Mouse (Mus musculus) midbrain, embryonic 15.5 days (tissue): ENCODE measurements around the gene St8sia1. TPM values are rescaled to one million over a fixed set of nuclear protein-coding genes. Genes with fewer than 3 reads are reported as not detected.

ENCODE experiments used
- ATAC-seq: fragments of 200-750 bp; cut with Nextera tagmentation; replicated peaks from 2 replicates; pipeline ENCODE4 v1.8.0; 2017; ENCODE audit warnings: moderate TSS enrichment
- H3K27ac ChIP-seq: fragments of 300-500 bp; sonication (generic); 2 replicates; pipeline ENCODE4 v1.5.1; 2015; ENCODE audit warnings: mild to moderate bottlenecking, inconsistent platforms
- H3K27me3 ChIP-seq: fragments of 300-500 bp; sonication (generic); replicated peaks from 2 replicates; pipeline ENCODE4 v1.6.1; 2015; ENCODE audit warnings: inconsistent platforms
- H3K36me3 ChIP-seq: fragments of 300-500 bp; sonication (generic); replicated peaks from 2 replicates; pipeline ENCODE4 v1.6.1; 2015; ENCODE audit warnings: inconsistent platforms
- H3K4me1 ChIP-seq: fragments of 300-500 bp; sonication (generic); 2 replicates; pipeline ENCODE4 v1.6.1; 2015; ENCODE audit warnings: inconsistent platforms
- H3K4me2 ChIP-seq: fragments of 300-500 bp; sonication (generic); 2 replicates; pipeline ENCODE4 v1.6.1; 2015; ENCODE audit warnings: inconsistent platforms, mild to moderate bottlenecking, moderate library complexity
- H3K4me3 ChIP-seq: fragments of 300-500 bp; sonication (generic); 2 replicates; pipeline ENCODE4 v1.5.1; 2015; ENCODE audit warnings: mild to moderate bottlenecking, inconsistent platforms
- H3K9ac ChIP-seq: fragments of 300-500 bp; sonication (generic); 2 replicates; pipeline ENCODE4 v1.6.1; 2015; ENCODE audit warnings: mild to moderate bottlenecking, inconsistent platforms
- H3K9me3 ChIP-seq: fragments of 300-500 bp; sonication (generic); 2 replicates; pipeline ENCODE4 v1.6.1; 2016; ENCODE audit warnings: inconsistent platforms
- WGBS: fragments of 180-500 bp; shearing (Covaris S2); methylation state at CpG from one replicate; pipeline ENCODE4 v1.1.7; 2015; ENCODE audit warnings: mixed read lengths; 5-methylcytosine and 5-hydroxymethylcytosine counted together
- polyA plus RNA-seq: library from polyadenylated mRNA; unstranded; fragments of >200 nt; fragmentation: Nextera tagmentation; extraction: Ambion mirVana; gene quantifications from 2 replicates; pipeline ENCODE4 v1.2.1, GENCODE M21; 2015

The St8sia1 gene
- polyA plus RNA-seq, 1 experiment from 2014 or later, result 8.8 TPM

DNA sequence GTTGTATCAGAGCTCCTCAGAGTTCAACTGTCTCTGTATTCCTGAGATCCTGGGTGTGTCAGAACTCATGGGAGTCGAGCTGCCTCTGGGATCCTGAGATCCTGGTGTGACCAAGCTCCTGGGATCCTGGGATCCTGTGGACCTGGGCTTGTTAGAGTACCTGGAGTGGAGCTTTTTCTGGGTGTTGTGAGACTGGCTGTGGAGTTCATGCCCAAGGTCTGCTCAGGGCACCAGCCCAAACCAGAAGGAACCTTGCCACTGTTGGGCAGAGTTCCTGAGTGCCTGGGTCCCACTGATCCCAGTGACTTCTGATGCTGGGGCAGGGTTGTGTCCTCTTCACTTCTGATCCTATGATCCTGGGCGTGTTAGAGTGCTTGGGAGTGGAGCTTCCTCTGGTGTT, 8.0 kb upstream of the St8sia1 start:
- no peak overlapping the region for H3K27ac ChIP-seq
- H3K4me2 ChIP-seq, result no peak overlapping the region
- H3K4me1 ChIP-seq, result no peaks in the 10 kb centered on the region
- no peak for ATAC-seq
- no peaks in the 10 kb centered on the region for H3K36me3 ChIP-seq
- no peaks in the 10 kb centered on the region for H3K9me3 ChIP-seq
- no peak overlapping the region for H3K9ac ChIP-seq
- H3K4me3 ChIP-seq, result no peak overlapping the region
- no peaks in the 10 kb centered on the region for H3K27me3 ChIP-seq
- 65% methylated on average over 2 of the region's 2 CpGs for WGBS

DNA sequence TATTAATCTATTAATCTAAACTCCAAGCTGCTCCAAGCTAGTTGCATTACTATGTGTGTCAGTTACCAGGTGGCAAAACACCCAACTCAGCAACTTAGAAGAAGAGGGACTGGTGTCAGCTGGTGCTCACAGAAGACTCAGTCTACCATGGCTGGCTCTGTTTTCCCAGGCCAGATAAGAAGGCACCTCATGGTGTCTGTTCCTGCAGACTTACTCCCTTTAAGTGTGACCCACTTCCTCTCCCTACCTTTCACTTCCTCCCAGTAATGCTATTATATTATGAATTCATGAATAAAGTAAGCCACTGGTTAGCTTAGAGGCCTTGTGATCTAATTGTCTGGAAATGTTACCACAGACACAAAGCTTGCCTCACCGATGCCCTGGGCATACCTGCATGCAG, 3.2 kb upstream of the St8sia1 start:
- no peak overlapping the region for H3K27ac ChIP-seq
- 96% methylated on average over 1 of the region's 1 CpGs for WGBS

DNA sequence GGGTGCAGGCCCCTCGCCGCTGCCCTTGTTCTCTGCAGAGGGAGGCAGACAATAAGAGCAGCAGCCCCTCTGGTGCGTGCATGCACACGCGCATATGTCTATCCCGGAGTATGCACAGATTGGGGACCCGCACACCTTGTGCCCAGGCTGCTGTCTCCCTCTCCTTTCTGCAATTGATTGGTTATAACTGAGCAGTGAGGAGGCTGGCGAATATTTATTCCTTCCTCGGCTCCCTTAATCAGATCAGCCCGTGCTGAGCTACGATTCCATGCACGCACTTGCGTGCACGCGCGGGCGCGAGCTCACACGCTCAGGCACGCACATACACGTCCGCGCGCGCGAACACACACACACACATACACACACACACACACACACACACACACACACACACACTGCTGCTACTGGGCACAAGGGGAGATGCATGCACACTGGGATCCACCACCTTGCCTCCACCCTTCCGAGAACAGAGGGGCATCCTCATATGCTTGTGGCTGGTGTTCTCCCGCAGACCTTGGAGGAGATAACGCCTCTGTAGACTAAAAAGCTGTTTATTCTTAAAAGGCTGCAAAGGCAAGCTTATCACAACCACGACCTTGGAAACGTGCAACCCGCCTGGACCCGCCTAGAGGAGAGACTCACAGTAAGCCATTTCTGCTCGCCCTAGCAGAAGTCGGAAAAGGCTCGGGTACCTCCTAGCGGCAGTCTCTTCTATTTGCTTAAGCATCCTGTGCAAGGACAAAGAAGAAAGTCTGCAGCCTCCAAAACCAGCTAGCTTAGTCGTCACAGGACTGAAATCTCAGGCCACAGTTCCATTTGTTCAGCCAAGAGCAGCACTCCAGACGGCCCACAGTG, 506 bp upstream of the St8sia1 start:
- Histone ChIP-seq H3K4me1 (peaks cover 37% of the 10 kb centered on the region), H3K9ac (peak overlapping the region; percentile 94), H3K4me3 (peak overlapping the region; percentile 86), H3K27me3 (no peaks in the 10 kb centered on the region), H3K9me3 (no peaks in the 10 kb centered on the region), H3K4me2 (peak overlapping the region; percentile 65), H3K36me3 (no peaks in the 10 kb centered on the region), H3K27ac (peak overlapping the region; percentile 99)
- under 1% methylated on average over 39 of the region's 39 CpGs for whole genome bisulfite sequencing
- ATAC-seq, result peak; percentile 92

More for the DNA sequence above, 3.2 kb upstream of the St8sia1 start:
- no peaks in the 10 kb centered on the region for H3K36me3 ChIP-seq
- ATAC-seq, result no peak
- H3K4me3 ChIP-seq, result no peak overlapping the region
- H3K4me2 ChIP-seq, result no peak overlapping the region
- peaks cover 13% of the 10 kb centered on the region for H3K4me1 ChIP-seq
- no peaks in the 10 kb centered on the region for H3K27me3 ChIP-seq
- no peak overlapping the region for H3K9ac ChIP-seq
- no peaks in the 10 kb centered on the region for H3K9me3 ChIP-seq

DNA sequence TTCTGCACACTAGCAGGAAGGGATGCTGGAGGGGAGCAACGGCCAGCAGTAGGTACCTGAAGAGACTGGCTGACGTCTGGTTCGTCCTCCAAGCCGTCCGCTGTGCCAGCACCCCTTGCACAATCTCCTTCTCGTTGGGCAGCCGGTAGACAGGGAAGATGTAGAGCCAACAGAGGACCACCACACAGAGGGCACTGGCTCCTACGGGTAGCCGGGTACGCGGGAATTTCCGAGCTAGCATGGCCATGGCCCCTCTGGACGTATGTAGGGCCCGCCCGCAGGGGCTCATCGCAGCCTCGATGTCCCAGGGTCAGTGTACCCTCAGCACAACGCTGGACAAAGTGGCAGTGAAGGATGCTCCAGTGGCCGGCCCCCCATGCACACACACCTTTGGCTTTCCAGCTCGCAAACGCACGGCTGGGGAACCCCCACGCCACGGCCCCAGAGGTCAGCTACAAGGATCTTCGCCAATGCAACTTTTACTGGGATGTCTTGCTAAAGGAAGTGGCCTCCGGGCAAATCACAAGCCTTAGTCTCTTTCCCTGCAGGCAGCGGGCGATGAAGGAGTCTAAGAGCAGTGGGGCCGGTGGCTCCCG, 674 bp downstream of the St8sia1 start:
- Histone ChIP-seq H3K9me3 (no peaks in the 10 kb centered on the region), H3K4me2 (peak overlapping the region; percentile 65), H3K36me3 (no peaks in the 10 kb centered on the region), H3K4me1 (peaks cover 40% of the 10 kb centered on the region), H3K9ac (peak overlapping the region; percentile 94), H3K27me3 (no peaks in the 10 kb centered on the region), H3K27ac (peak overlapping the region; percentile 99), H3K4me3 (peak overlapping the region; percentile 86)
- WGBS, result 18% methylated on average over 30 of the region's 30 CpGs
- peak; percentile 7; the same call in 1 of the 2 replicates for ATAC-seq

DNA sequence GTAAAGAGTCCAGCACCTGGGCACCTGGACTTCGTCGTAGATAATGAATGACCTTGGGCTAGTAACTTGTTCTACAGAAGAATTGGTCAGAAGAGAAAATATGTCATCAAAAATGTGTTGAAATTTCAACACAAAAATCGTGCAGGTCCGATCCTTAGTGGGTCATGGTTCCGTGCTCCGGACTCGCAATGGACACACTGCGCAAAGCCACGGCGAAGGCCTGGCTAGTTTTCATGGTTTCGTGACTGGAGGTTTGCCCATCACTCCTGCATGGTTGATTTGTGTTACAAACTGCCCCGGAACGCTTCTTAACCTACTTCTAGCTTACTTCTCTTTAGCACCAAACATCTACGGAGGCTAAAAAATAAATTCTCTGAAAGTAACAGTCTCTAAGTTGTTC, 1.4 kb downstream of the St8sia1 start:
- Histone ChIP-seq H3K9ac (no peak overlapping the region; the same call in 1 of the 2 replicates), H3K4me3 (peak overlapping the region; percentile 86), H3K4me2 (peak overlapping the region; percentile 65), H3K36me3 (no peaks in the 10 kb centered on the region), H3K4me1 (peaks cover 40% of the 10 kb centered on the region), H3K27ac (no peak overlapping the region), H3K27me3 (no peaks in the 10 kb centered on the region), H3K9me3 (no peaks in the 10 kb centered on the region)
- 89% methylated on average over 14 of the region's 14 CpGs for WGBS
- no peak for ATAC-seq

DNA sequence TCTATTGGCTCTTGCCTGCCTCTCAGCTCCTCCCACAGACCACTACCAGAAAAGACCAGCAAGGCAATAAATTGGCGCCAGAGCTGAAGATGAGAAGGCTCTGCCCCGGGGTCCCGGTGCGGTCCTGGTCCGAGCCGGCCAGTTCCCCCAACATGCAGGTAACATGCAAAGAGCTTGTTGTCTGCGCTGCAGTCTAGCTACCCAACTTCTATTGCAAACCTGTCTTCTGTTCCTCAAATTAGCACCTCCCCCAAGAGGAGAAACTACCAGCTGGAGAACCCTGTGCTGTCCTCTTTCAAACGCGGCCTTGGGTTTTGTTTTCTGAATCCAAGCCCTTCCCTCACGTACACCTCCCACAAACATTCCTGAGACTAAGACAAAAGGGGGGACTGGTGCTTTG, 1.8 kb downstream of the St8sia1 start:
- no peak for ATAC-seq
- 69% methylated on average over 10 of the region's 10 CpGs for WGBS
- H3K27ac ChIP-seq, result no peak overlapping the region
- H3K4me3 ChIP-seq, result peak overlapping the region; percentile 86
- H3K36me3 ChIP-seq, result no peaks in the 10 kb centered on the region
- H3K9ac ChIP-seq, result no peak overlapping the region
- no peaks in the 10 kb centered on the region for H3K9me3 ChIP-seq
- H3K4me1 ChIP-seq, result peaks cover 40% of the 10 kb centered on the region
- H3K27me3 ChIP-seq, result no peaks in the 10 kb centered on the region
- H3K4me2 ChIP-seq, result peak overlapping the region; percentile 65

DNA sequence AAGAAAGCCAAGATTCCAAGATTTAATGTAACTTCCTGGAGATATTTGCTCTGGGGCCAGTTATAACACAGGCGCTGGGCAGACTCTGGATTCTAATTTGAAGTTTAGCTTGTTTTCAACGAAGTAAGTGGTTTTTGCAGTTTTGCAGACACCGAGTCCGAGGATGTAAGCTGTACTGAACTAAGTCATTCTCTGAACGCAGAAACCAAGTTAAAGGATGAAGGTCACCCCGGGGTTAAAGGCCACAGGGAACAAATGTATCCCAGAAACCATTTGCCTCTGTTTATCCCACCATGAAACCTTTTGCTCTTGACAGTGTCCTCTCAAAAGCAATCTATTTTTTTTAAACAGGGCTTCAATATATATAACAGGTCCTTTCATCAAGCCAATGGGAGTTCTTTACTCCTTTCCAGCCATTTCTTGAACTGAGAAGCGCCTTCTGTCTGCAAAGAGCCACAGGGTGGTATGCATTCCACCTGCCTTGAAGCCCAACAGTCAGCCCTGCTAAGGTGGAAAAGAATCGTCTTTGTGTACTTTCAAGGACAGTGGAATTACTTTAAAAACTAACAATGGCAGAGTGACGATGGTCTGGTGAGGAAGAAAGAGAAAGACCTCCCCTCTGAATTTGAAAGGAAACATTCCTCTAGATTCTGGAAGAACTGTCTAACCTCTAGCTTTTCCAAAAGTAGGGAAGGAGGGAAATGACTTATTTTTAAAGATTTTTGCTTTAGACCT, 2.4 kb downstream of the St8sia1 start:
- Histone ChIP-seq H3K4me1 (peaks cover 40% of the 10 kb centered on the region), H3K36me3 (no peaks in the 10 kb centered on the region), H3K4me3 (peak overlapping the region; percentile 86), H3K4me2 (peak overlapping the region; percentile 65), H3K27me3 (no peaks in the 10 kb centered on the region), H3K27ac (no peak overlapping the region), H3K9me3 (no peaks in the 10 kb centered on the region), H3K9ac (no peak overlapping the region)
- no peak for ATAC-seq
- WGBS, result 82% methylated on average over 9 of the region's 9 CpGs

DNA sequence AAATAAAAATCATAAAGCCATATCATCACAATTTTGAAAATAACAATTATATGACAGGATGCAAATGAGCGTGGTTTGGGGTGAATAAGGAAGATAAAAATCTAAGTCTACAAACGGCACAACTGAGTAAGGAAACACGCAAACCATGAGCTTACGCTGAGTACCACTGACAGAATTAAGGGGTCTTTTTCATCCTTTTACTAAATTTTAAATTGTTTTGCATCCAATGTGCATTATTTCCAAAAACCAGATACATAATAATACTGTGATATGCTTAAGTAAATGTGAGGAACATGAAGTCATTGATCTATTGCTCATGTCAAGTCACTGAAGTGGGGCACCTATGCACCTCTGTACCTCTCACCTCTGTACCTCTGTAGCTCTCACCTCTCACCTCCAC, 7.7 kb downstream of the St8sia1 start:
- H3K9ac ChIP-seq, result no peak overlapping the region
- ATAC-seq, result no peak
- H3K27ac ChIP-seq, result no peak overlapping the region
- H3K4me2 ChIP-seq, result no peak overlapping the region
- no peaks in the 10 kb centered on the region for H3K9me3 ChIP-seq
- 93% methylated on average over 4 of the region's 4 CpGs for WGBS
- no peak overlapping the region for H3K4me3 ChIP-seq
- H3K36me3 ChIP-seq, result no peaks in the 10 kb centered on the region
- no peaks in the 10 kb centered on the region for H3K27me3 ChIP-seq
- H3K4me1 ChIP-seq, result peaks cover 19% of the 10 kb centered on the region

DNA sequence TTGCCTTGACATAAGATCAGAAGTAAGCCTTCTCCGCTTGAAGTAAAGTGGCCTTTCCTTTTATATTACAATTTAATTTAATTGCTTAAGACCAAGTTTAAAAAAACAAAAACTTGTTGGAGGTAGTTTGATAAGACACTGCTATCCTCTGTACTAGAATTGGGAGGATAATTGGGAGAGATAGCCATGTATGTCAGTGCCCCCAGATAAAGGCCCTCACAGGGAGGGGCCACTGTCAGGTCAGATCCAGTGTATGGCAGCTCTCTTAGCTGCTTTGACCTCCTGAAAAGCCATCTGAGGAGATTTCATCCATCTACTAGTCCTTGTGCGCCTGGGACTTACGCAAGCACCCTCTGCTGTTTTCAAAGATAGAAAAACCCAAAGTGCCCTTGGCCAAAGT, 9.0 kb downstream of the St8sia1 start:
- no peaks in the 10 kb centered on the region for H3K27me3 ChIP-seq
- no peaks in the 10 kb centered on the region for H3K36me3 ChIP-seq
- H3K4me1 ChIP-seq, result peaks cover 9% of the 10 kb centered on the region
- 89% methylated on average over 3 of the region's 3 CpGs for WGBS
- H3K27ac ChIP-seq, result no peak overlapping the region
- no peak overlapping the region for H3K4me3 ChIP-seq
- H3K9ac ChIP-seq, result no peak overlapping the region
- H3K9me3 ChIP-seq, result no peaks in the 10 kb centered on the region
- H3K4me2 ChIP-seq, result no peak overlapping the region
- no peak for ATAC-seq

DNA sequence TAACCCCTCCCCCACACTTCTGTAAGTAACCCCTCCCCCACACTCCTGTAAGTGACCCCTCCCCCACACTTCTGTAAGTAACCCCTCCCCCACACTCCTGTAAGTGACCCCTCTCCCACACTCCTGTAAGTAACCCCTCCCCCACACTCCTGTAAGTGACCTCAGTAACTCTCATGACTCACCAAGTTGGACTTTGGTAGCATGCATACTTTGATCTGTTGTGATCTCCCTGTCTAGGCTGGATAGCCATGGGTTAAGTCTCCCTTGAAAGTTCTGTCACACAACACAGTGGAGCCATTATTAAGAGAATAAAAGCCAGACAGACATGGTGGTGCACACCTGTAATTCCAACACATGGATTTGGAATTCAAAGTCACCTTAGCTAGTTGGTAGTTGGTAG, 11.1 kb downstream of the St8sia1 start:
- Histone ChIP-seq H3K27me3 (no peaks in the 10 kb centered on the region), H3K9me3 (no peaks in the 10 kb centered on the region), H3K36me3 (no peaks in the 10 kb centered on the region), H3K4me2 (no peak overlapping the region), H3K27ac (no peak overlapping the region), H3K4me1 (peaks cover 19% of the 10 kb centered on the region), H3K9ac (no peak overlapping the region), H3K4me3 (no peak overlapping the region)
- no peak for ATAC-seq

DNA sequence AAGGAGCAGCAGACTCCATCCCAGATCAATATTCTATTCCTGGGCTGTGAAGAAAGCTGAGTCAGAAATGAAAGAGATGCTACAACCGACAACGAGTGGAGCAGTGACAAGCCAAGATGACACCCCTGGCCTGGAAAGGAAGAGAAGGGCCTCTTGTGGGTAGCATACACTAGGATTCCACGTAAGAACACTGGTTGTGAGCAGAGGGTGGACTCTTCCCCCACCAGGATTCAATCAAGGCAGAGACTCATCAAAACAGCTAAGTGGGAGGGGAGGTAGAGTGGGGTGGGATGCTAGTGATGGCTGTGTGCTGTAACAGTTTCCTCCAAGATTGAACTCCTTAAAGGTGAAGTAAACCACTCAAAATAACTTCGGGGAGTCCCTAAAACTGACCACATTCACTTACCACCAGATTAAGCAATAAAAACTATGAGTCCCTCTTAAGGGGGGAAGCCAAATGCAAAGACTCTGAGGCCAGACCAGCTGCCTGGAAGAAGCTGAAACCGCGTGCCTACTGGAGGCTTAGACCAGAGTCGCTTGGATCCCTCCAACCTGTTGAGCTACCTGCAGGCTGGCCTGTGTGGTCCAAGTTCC, 11.8 kb downstream of the St8sia1 start:
- 89% methylated on average over 7 of the region's 7 CpGs for WGBS
- no peak overlapping the region for H3K4me3 ChIP-seq

More for the DNA sequence above, 11.8 kb downstream of the St8sia1 start:
- H3K9me3 ChIP-seq, result no peaks in the 10 kb centered on the region
- no peaks in the 10 kb centered on the region for H3K27me3 ChIP-seq
- no peaks in the 10 kb centered on the region for H3K36me3 ChIP-seq
- peaks cover 19% of the 10 kb centered on the region for H3K4me1 ChIP-seq
- no peak overlapping the region for H3K27ac ChIP-seq
- ATAC-seq, result no peak
- no peak overlapping the region for H3K4me2 ChIP-seq
- H3K9ac ChIP-seq, result no peak overlapping the region
